Mouse (Mus musculus) ES-E14 (cell line): ENCODE data around the gene Atp5s.

Experiments used
- CHD2 ChIP-seq: IDR thresholded peaks from 2 replicates; pipeline ENCODE4 v1.6.1; 2014; ENCODE audit warnings: mild to moderate bottlenecking, low read depth, low read length, inconsistent platforms
- HCFC1 ChIP-seq: IDR thresholded peaks from 2 replicates; pipeline ENCODE4 v1.6.1; 2012; ENCODE audit warnings: low read length, inconsistent platforms, borderline replicate concordance; ENCODE audit not compliant: insufficient read depth
- MAFK ChIP-seq: IDR thresholded peaks from 2 replicates; pipeline ENCODE4 v1.6.1; 2014; ENCODE audit warnings: mild to moderate bottlenecking, low read depth, low read length, inconsistent platforms; ENCODE audit not compliant: insufficient read depth
- ZC3H11A ChIP-seq: IDR thresholded peaks from 2 replicates; pipeline ENCODE4 v1.6.1; 2012; ENCODE audit warnings: low read depth, mild to moderate bottlenecking, inconsistent platforms, low read length, borderline replicate concordance
- ZNF384 ChIP-seq: IDR thresholded peaks from 2 replicates; pipeline ENCODE4 v1.6.1; 2012; ENCODE audit warnings: low read depth, low read length, inconsistent platforms

GRCm38 (mm10) chr12:69758221-69759185, 33.8 kb downstream of the Atp5s start:
- TF ChIP-seq CHD2 = no peak
- TF ChIP-seq HCFC1 = no peak
- no peak for TF ChIP-seq ZC3H11A
- TF ChIP-seq ZNF384 = no peak
- TF ChIP-seq MAFK = no peak
